Mouse (Mus musculus): ENCODE results near the gene Acot10. TPM values are rescaled to one million over a fixed set of nuclear protein-coding genes. Genes with fewer than 3 reads are reported as not detected.
"Not testable (repeated sequence)": the region's sequence is repeated elsewhere in the genome, so short reads cannot be mapped to it uniquely, and the experiment has no call there.

The Acot10 gene
- total RNA-seq (2015; ENCODE audit: low replicate concordance) (not detected in 2 replicates), total RNA-seq (2017; ENCODE audit: low replicate concordance) (not detected in 2 replicates)

DNA sequence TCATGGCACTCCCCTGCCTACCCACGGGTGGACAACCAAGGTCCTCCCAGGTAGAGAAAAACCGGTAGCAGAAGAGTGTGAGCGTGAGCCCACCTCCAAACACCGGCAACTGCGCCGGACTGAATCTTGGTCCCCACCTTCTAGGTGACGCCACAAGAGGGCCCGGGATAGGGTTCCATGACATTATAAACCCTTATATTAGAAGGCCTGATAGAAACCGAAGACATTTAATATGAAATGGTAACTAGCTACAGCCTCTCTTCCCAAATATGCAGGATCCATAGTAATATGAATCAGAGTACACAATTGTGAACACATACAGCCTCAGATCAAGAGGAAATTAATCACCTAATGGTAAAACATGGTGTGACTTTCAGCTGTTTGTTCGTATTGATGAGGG lies at the start of gene Acot10:
Acot10 (minus strand) TSS at position 101 of the 400 bp plus-strand sequence.
- ATAC-seq (replicated peaks; ENCODE audit: low FRiP score, poor library complexity, severe bottlenecking) = no peak

DNA sequence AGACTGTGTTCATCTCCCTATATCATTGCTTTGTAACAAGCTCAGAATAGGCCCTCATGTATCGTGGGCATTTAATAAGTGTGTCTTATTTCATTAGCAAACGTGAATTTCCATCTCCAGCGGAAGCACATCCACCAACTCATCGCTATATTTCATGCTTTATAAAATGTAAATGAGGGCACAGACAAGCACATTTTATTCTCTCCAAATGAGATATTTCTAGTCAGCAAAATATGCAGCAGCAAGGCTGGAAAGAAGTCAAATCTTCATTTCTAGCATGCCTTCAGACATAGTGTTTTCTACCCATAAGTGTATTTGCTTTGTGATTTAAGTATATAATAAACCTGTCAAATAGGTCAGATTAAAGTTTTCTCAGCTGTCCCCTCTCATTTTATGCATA lies 45.3 kb upstream of the Acot10 start:
- no peak for ATAC-seq (replicated peaks; ENCODE audit: low FRiP score, poor library complexity, severe bottlenecking)

DNA sequence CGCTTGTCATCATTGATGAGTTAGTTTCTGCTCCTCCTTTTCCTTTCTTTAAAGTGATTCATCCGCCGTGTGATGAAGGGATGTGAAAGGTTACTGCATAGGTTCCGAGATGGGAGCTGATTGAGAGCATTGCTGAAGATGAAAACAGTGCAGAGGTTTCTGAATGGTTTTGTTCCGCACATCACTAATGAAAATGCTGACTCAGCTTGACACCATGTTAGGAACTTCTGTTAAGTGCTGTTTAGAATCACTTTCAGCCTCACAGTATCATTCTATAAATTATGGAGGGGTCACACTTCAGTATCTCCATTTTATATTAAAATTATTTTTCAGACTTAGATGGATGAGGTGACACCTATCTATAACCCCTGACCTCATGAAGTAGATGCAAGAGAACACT lies 29.7 kb upstream of the Acot10 start:
- ATAC-seq (replicated peaks; ENCODE audit: low FRiP score, poor library complexity, severe bottlenecking) = no peak

DNA sequence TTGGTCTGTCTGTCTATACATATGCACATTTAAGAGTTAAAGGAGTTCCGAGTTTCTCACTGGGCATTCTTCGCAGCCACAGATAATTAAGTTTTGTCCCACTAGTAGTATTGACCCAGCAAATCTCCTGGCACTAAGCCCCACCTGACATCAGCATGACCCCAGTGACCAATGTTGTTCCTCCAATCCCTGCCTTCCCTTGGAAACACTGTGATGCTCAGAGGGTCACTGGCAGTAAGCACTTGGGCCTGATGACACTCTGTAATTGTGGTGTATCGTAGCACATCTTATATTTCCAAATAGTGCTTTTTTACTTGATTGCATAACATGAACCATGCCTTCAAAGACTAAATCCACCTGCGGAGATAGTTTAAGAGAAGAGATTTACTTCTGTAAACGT lies 17.6 kb upstream of the Acot10 start:
- ATAC-seq (replicated peaks; ENCODE audit: low FRiP score, poor library complexity, severe bottlenecking) = no peak

DNA sequence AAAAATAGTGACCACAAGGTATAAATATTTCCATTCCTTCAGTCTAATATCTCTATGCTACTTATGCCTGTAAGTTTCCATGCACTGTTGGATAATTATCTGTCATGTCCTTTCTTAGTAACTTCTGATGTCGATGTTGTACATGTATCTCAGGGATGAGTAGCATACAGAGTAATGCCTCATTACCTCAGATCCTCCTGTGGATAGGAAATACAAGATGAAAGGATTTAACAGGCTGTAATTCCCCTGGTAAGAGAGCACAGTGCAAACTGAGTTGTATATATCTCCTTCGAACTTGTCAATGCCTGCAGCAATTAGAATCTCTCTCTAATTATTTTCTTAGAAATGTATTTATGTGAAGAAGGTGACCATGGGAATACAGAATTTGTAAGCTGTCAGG lies 16.2 kb upstream of the Acot10 start:
- no peak for ATAC-seq (replicated peaks; ENCODE audit: low FRiP score, poor library complexity, severe bottlenecking)

DNA sequence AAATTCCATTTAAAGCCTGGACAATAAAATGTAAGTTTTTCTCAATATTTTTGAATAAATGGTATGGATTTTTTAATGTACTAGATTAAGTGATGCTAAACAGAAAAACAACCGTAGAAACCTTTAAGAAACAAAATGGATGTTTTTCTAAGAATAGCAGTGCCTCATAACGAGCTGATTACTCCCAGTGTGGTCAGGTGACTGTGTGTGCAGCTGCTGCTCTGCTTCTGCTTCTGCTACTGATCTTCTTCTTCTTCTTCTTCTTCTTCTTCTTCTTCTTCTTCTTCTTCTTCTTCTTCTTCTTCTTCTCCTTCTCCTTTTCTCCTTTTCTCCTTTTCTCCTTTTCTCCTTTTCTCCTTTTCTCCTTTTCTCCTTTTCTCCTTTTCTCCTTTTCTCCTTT lies 3.0 kb upstream of the Acot10 start:
- ATAC-seq (replicated peaks; ENCODE audit: low FRiP score, poor library complexity, severe bottlenecking) = not testable (repeated sequence)

DNA sequence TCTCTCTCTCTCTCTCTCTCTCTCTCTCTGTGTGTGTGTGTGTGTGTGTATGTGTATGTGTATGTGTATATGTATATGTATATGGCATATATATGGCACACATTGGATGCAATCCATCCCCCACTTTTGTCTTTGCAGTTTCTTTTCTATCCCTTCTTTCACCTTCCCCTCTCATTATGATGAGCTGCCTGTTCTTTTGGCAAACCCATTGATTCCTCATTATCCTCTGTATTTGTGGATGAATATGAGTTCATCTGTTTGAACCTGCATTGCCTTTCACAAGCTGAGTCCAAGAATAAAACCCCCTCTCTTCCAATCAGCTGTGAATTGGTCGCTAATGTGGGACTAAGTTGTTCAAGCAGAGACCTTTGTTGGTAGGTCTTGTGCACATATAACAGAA lies 1.4 kb upstream of the Acot10 start:
- no peak for ATAC-seq (replicated peaks; ENCODE audit: low FRiP score, poor library complexity, severe bottlenecking)

DNA sequence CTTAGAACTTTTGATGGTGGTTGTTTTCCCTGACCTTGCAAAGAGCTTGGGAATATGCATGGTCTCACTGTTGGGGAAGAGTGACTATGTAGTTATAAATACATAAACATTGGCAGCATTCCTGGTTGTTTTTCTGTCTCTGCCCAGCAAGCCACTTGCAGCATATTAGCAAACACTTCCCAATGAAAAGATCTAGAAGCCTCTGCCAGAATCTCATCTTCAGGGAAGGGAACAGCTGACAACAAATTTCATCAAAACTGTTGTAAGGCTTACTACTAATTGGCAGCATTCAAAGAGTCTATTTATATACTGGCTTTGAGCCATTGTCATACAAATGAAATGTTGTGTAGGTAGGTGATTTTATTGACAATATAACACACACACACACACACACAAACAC lies 800 bp upstream of the Acot10 start:
- ATAC-seq (replicated peaks; ENCODE audit: low FRiP score, poor library complexity, severe bottlenecking) = no peak

DNA sequence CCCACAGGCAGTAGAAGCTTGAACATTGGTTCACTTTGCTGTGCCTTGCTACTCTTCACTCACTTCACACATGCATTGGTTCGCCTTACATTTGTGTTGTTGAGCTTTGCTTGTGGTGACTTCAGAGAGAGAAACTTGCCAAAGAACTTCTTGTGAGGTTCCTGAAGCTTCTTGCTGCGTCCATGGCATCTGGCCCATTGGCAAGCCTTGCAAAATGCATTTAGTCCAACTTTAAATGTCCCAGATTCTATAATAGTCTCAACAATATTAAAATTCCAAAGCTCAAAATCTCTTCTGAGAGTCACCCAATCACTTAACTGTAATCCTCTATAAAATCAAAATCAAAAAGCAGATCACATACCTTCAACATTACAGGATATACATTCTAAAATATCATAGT lies 6.3 kb downstream of the Acot10 start:
- no peak for ATAC-seq (replicated peaks; ENCODE audit: low FRiP score, poor library complexity, severe bottlenecking)

DNA sequence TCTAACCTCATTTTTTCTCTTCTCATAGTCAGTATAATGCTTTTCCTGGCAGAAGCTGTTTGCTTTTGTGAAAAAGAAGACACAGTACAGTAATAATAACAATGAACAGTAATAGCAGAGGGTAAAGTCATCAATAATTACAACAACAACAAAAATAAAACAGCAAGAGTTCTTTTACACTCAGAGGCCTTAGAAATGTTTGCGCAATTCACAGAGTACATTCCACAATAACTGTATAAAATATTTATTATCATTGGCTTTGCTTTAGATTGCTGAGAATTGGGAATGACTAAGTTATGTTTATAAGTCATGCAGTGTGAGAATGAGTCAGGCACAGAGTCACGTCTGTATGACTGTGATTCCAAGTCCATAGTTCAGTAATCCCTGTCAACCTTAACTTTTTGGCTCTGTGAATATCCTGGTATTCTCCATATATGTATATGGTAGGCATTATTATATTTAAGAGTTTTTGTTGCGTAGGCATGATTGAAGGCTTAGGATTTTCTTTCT lies 23.6 kb downstream of the Acot10 start:
- no peak for ATAC-seq (replicated peaks; ENCODE audit: low FRiP score, poor library complexity, severe bottlenecking)

DNA sequence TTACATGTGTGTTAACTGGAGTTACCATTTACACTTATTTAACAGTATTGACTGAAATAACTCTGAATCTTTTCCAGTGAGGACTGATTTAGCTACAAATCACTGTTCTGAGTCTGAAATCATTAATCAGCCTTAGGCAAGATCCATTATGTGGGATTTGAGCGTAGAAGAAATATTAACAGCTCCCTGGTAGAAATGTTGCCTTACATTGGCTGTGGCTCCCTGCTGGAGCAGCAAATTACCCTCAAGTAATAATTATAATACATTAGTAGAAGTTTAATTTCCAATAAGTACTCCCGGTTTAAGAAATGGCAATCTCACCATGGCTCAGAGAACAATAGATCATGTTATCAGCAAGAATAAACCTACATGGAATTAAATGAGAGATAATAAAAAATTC lies 27.4 kb downstream of the Acot10 start:
- no peak for ATAC-seq (replicated peaks; ENCODE audit: low FRiP score, poor library complexity, severe bottlenecking)

DNA sequence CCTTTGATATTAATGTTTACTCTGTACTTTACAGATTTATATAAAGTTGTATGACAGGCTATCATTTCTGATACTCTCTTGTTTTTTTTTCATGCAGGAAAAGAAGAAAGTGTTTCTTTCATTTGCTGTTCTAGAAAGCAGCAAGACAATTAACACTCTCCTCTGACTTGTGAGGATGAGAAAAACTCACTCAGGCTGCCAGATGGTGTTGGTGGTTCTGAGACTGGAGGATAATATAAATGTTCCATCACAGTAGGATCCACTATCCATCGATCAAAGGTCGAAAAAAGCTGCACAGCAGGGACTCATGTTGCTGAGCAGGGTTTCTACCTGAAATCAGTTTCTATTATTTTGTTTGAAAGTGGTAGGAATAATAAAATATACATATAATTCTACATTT lies 32.0 kb downstream of the Acot10 start:
- no peak for ATAC-seq (replicated peaks; ENCODE audit: low FRiP score, poor library complexity, severe bottlenecking)

Other genes starting within 250 kb of the Acot10 start
- gene Cdh12, start 217.5 kb downstream of the Acot10 start, total RNA-seq (2015; ENCODE audit: low replicate concordance) = not detected in 2 replicates
- not detected in 2 replicates for gene Cdh12, start 217.5 kb downstream of the Acot10 start, total RNA-seq (2017; ENCODE audit: low replicate concordance)

All from erythroid progenitor cell, adult 5-6 weeks (primary cell).